Mouse (Mus musculus): ENCODE measurements around the gene Zfp688.
A peak's percentile ranks its signal among the peaks of the same experiment; 100 is the strongest.
"Not testable (repeated sequence)": the region's sequence is repeated elsewhere in the genome, so short reads cannot be mapped to it uniquely, and the experiment has no call there.

Zfp688 gene

GRCm38 (mm10) chr7:127421388-127422191 is at the start of gene Zfp688:
Gene Zfp688, minus strand, starts transcription at chr7:127422068.
- peak; percentile 92 to 96 for DNase-seq

DNA sequence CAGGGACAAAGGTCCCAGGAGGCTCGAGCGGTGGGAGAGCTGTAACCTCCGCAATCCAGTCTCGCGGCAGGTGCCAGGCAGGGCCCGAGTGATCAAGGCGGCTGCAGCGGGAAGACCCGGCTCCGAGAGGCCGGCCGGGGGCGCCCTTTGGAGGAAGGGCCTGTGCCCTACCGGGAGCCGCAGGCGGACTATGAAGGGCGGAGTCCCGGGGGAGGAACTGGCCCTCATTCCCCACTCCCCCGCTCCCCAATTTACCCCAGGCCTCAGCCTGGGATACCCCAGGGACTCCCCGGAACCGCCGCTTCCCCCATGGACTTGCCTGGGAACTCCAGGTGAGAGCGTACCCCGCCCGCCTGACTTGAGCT is 49.8 kb upstream of the Zfp688 start:
- peak; percentile 73 to 74 for DNase-seq

DNA sequence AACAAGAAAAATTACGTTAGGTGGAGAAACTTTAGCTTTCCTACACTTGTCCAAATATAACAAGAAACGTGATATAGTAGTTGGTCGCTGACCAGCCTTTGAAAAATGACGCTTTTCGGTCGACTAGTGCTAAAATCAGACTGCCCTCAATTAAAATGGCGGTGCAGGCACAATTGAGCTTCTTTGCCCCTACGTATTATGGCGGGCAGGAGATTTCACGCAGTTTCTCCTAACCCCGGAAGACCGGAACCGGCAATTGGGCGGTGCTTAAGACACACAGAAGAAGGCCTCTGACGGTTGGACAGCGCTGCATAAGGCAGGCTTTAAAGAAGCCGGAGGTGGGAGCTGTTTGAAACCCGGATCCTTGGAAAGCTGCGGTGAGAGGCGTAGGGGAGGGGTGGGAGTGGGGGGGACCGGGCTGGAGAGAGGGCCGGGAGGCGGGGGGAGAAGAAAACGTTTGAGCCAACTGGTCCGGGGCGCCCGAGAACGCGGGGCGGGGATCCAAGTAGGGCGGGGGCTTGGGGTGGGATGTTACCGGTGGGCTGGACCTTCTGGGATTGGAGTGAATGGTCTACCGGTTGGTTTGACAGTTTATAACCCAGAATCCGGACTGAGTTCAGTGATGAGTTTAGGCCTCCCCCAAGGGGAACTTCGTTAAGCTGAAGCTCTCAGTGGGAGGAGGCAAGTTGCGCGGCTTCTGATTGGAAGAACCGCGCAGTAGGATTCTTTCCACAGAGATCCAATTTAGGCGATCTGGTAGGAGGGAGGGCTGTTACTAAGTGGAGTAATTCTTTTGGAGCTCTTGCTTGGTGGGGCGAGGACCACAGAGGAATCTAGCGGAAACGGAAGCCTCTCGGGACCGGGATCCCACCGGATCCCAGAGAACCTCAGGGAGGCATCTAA is 49.1 kb upstream of the Zfp688 start:
- peak; percentile 89 to 92 for DNase-seq

DNA sequence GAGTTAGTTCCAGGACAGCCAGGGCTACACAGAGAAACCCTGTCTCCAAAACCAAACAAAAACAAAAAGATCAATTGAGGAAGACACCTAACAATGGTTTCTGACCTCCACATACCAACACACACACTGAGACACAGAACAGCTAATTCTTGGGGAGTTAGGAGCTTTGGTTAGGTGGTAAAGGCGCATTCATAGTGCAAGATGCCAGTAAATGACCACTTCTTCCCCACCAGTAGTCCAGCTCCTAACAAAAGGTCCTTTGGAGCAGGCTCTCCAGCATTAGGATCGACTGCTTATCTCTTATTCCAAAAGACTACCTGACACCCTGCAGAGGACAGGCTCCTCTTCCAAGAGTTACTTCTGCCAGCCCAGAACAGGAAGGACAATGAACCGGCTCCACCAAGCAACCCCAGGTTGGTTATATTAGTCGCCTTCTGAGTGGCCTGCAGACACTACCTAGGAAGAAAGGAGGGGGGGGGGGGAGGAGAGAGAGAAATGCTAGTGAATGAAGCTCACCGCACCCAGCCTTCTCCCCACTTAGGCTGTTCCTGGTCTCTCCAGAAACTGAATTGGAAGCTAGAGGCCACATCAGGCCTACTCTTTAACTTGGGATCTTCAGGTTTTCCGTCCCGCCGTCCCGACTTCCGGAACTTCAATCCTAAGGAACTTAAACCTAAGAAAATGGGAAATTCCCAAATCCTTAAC is 48.3 kb upstream of the Zfp688 start:
- peak; percentile 53 to 56 for DNase-seq

- DNase-seq = no peak
Measured at GRCm38 (mm10) chr7:127466606-127467005, 44.7 kb upstream of the Zfp688 start.

DNA sequence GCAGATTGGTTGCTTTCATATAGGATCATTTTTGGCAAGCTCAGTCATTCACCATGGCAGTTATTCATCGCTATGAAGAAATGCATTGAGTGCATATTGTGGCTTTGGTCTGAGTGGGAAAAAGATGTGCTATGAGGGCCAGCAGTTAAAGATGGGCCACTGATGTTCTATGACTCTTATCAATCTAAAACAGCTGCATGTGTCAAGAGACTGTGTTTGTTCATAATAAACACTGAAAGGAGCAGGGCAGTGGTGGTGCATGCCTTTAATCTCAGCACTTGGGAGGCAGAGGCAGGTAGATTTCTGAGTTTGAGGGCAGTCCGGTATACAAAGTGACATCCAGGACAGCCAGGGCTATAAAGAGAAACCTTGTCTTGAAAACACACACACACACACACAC is 43.8 kb upstream of the Zfp688 start:
- DNase-seq = not testable (repeated sequence)

GRCm38 (mm10) chr7:127465191-127465590 is 43.3 kb upstream of the Zfp688 start:
- no peak for DNase-seq

GRCm38 (mm10) chr7:127459311-127459710 is 37.4 kb upstream of the Zfp688 start, which contains the start of gene Prr14:
Gene Prr14, plus strand, starts transcription at chr7:127459611.
- DNase-seq = not testable (repeated sequence)

DNA sequence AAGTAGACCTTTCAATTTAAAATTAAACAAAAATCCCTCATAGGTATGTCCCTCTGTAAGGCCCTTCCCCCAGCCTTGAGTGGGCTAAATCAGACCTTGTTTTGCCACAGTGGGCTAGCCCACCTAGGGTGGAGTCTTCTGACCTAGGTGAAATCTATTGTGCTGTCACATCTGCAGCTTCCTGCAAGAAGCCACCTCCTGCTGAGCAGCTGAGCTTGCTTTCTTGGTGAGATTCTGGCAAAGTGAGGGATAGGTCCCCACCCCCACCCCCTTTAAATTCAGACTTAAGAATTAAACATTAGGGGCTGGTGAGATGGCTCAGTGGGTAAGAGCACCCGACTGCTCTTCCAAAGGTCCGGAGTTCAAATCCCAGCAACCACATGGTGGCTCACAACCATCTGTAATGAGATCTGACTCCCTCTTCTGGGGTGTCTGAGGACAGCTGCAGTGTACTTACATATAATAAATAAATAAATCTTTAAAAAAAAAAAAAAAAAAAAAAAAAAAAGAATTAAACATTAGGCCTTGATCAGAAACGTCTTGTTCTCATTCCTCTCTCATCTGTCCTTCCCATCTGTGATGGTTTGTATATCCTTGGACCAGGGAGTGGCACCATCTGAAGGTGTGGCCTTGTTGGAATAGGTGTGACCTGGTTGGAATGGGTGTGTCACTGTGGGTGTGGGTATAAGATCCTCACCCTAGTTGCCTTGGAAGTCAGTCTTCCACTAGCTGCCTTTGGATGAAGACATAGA is 36.7 kb upstream of the Zfp688 start:
- not testable (repeated sequence) for DNase-seq

- DNase-seq = no peak
Measured at GRCm38 (mm10) chr7:127454905-127455304, 33.0 kb upstream of the Zfp688 start.

DNA sequence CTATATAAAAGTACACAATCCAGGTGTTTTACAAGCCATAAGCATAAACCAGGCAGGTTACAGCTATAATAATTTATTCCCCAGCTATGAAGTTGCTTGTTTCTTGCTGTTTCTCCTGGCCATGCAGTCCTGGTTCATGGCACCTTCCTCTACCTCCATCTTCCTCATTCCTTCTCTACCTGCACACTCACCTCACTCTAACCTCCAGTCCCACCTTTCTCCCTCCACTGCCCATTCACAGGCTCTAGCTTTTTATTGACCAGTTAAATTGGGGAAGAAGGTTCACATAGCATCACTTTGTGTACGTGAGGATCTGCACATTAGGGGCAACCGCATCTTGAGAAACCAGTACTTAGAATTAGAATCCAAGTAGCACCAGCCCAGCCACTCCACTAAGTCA is 31.2 kb upstream of the Zfp688 start:
- DNase-seq = no peak

GRCm38 (mm10) chr7:127449966-127450365 is 28.1 kb upstream of the Zfp688 start:
- DNase-seq = no peak

GRCm38 (mm10) chr7:127448521-127449300 is 26.8 kb upstream of the Zfp688 start, which contains the start of gene Zfp689:
Gene Zfp689, minus strand, starts transcription at chr7:127449158.
- DNase-seq = peak; percentile 92 to 94

DNA sequence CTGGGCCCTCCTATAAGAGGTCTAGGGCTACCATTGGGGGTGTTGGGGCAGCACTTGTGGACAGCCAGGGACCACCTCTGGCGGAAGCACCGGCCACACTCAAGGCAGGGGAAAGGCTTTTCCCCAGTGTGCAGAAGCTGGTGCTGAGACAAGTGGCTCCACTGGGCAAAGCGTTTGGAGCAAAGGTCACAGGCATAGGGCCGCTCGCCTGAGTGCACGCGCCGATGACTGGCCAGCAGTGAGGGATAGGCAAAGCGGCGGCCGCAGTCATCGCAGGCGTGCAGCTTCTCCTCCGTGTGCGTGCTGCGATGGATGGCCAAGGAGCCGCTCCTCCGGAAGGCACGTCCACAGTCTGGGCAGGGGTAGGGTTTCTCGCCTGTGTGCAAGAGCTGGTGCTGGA is 22.1 kb upstream of the Zfp688 start:
- DNase-seq = no peak

GRCm38 (mm10) chr7:127437724-127438123 is 15.9 kb upstream of the Zfp688 start:
- no peak for DNase-seq

DNA sequence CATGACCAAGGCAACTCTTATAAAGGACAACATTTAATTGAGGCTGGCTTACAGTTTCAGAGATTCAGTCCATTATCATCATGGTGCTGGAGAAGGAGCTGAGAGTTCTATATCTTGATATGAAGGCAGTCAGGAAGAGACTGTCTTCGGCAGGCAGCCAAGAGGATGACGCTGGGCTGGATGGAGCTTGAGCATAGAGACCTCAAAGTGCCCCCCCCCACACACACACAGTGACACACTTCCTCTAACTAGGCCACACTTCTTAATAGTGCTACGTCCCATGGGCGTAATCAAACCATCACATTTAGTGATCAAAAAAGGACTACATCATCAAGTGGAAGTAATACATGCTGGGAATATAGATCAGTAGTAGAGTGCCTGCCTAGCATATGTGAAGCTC is 13.3 kb upstream of the Zfp688 start:
- DNase-seq = no peak

- no peak for DNase-seq
Measured at GRCm38 (mm10) chr7:127426354-127426753, 4.5 kb upstream of the Zfp688 start.

- DNase-seq = no peak
Measured at GRCm38 (mm10) chr7:127425911-127426310, 4.0 kb upstream of the Zfp688 start.

- no peak for DNase-seq
Measured at GRCm38 (mm10) chr7:127425291-127425690, 3.4 kb upstream of the Zfp688 start.

DNA sequence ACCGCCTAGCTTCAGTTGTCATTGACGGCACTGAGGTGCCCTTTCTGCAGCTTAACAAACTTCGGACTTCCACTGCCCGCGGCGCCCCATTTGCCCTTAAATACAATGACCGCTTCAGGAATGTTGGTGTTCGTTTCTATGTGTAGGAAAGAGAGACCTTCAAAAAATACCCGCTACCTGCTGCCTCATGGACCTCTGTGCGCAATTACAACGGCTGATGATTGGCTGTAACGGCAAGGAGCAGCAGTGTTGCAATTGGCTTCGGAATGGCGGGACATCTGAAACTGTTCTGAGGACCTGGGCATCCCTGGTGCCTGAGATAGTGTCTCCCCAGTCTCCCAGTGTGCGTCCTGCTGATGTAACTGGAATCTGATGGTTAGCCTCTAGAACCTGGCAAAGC is 379 bp upstream of the Zfp688 start:
- peak in 1 of 2 experiments; percentile 67 for DNase-seq

DNA sequence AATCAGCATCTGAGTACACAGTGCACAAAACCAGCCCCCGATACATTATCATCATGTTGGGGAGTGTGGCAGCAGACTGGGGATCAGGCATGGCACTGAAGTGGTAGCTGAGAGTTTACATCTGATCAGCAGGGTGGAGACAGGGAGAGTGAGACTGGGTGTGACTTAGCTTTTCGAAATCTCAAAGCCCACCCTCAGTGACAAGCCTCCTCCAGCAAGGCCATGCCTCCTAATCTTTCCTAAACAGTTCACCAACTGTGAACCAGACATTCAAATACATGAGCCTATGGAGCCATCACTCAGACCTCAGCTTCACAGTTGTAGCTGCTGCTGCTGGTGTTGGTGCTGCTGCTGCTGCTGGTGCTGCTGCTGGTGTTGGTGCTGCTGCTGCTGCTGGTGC is 10.4 kb downstream of the Zfp688 start:
- DNase-seq = no peak
